Mouse (Mus musculus): ENCODE results near the gene B4galnt1. TPM values are rescaled to one million over a fixed set of nuclear protein-coding genes. Genes with fewer than 3 reads are reported as not detected.
A peak's percentile ranks its signal among the peaks of the same experiment; 100 is the strongest.
"Not testable (repeated sequence)": the region's sequence is repeated elsewhere in the genome, so short reads cannot be mapped to it uniquely, and the experiment has no call there.

The B4galnt1 gene
- total and polyA plus RNA-seq, 3 experiments, result 0.98 to 17.5 (median 2.3) TPM

DNA sequence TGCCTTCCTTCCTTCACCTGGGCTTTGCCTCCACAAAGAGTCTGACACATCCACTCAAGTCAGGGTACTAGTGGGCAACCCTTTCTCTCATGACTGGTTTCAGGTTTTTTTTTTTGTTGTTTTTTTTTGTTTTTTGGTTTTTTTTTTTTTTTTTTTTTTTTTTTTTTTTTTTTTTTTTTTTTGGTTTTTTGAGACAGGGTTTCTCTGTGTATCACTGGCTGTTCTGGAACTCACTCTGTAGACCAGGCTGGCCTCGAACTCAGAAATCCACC, 27.0 kb downstream of the B4galnt1 start:
- dilution Hi-C loops (cut with MboI; ENCODE audit: extremely low pct_ligation_motif_present, extremely low pct_unique_long_range_greater_than_20kb, low sequenced_read_pairs); H3K9ac ChIP-seq (ENCODE audit: insufficient read depth, low read depth); H3K9me3 ChIP-seq (replicated peaks; ENCODE audit: low read length); H3K4me2 ChIP-seq (ENCODE audit: insufficient read depth, low read depth, poor library complexity, severe bottlenecking); H3K79me2 ChIP-seq (replicated peaks; ENCODE audit: control insufficient read depth, extremely low read depth, insufficient read depth, poor library complexity, severe bottlenecking); in situ Hi-C loops (cut with MboI; ENCODE audit: low pct_ligation_motif_present, low pct_unique_long_range_greater_than_20kb, low sequenced_read_pairs); DNase-seq (ENCODE audit: extremely low read depth); H3K27ac ChIP-seq (ENCODE audit: insufficient read depth, low read depth); H3K4me3 ChIP-seq (replicated peaks in 1 of 3; ENCODE audit: low read depth in 2 of 3, low read length in 2 of 3, poor library complexity in 1 of 3); H3K27me3 ChIP-seq (replicated peaks): not testable (repeated sequence)
- peaks cover 18 to 36% of the 10 kb centered on the region in 2 experiments for H3K36me3 ChIP-seq (replicated peaks in 1 of 2; ENCODE audit: control insufficient read depth in 1 of 2, insufficient read depth in 1 of 2, low read length in 1 of 2)
- TF ChIP-seq ZNF384 (IDR thresholded peaks at IDR 0.05; ENCODE audit: low read depth, low read length), result peak; percentile 87
- H3K4me1 ChIP-seq (ENCODE audit: control insufficient read depth in 1 of 2, insufficient read depth in 2 of 2), result peaks cover 3 to 43% of the 10 kb centered on the region in 2 experiments; a peak in 3 of 4 replicates

GRCm38 (mm10) chr10:127193011-127193410, 28.0 kb downstream of the B4galnt1 start:
- H3K9me3 ChIP-seq (replicated peaks; ENCODE audit: low read length), result no peaks in the 10 kb centered on the region
- dilution Hi-C loops (cut with MboI; ENCODE audit: extremely low pct_ligation_motif_present, extremely low pct_unique_long_range_greater_than_20kb, low sequenced_read_pairs), result no loop called here
- no peak overlapping the region for H3K4me2 ChIP-seq (ENCODE audit: insufficient read depth, low read depth, poor library complexity, severe bottlenecking)
- H3K4me1 ChIP-seq (ENCODE audit: control insufficient read depth in 1 of 2, insufficient read depth in 2 of 2), result peaks cover 3 to 37% of the 10 kb centered on the region in 2 experiments; a peak in 3 of 4 replicates
- no peaks in the 10 kb centered on the region for H3K79me2 ChIP-seq (replicated peaks; ENCODE audit: control insufficient read depth, extremely low read depth, insufficient read depth, poor library complexity, severe bottlenecking)
- DNase-seq (ENCODE audit: extremely low read depth), result no peak
- H3K4me3 ChIP-seq (replicated peaks in 1 of 3; ENCODE audit: low read depth in 2 of 3, low read length in 2 of 3, poor library complexity in 1 of 3), result no peak overlapping the region
- in situ Hi-C loops (cut with MboI; ENCODE audit: low pct_ligation_motif_present, low pct_unique_long_range_greater_than_20kb, low sequenced_read_pairs), result no loop called here
- TF ChIP-seq TBP (conservative IDR thresholded peaks at IDR 0.05; ENCODE audit: low read depth, low read length), result no peak
- H3K9ac ChIP-seq (ENCODE audit: insufficient read depth, low read depth), result no peak overlapping the region
- H3K27ac ChIP-seq (ENCODE audit: insufficient read depth, low read depth), result no peak overlapping the region
- no peaks in the 10 kb centered on the region for H3K27me3 ChIP-seq (replicated peaks)
- H3K36me3 ChIP-seq (replicated peaks in 1 of 2; ENCODE audit: control insufficient read depth in 1 of 2, insufficient read depth in 1 of 2, low read length in 1 of 2), result peaks cover 25 to 44% of the 10 kb centered on the region in 2 experiments

- no peak overlapping the region for H3K27ac ChIP-seq (ENCODE audit: insufficient read depth, low read depth)
- peak overlapping the region; percentile 74 for H3K4me2 ChIP-seq (ENCODE audit: insufficient read depth, low read depth, poor library complexity, severe bottlenecking)
- H3K4me3 ChIP-seq (replicated peaks in 1 of 3; ENCODE audit: low read depth in 2 of 3, low read length in 2 of 3, poor library complexity in 1 of 3), result peak overlapping the region; percentile 67 to 87 (median 74)
- H3K79me2 ChIP-seq (replicated peaks; ENCODE audit: control insufficient read depth, extremely low read depth, insufficient read depth, poor library complexity, severe bottlenecking), result no peaks in the 10 kb centered on the region
- no peaks in the 10 kb centered on the region for H3K27me3 ChIP-seq (replicated peaks)
- H3K9me3 ChIP-seq (replicated peaks; ENCODE audit: low read length), result no peaks in the 10 kb centered on the region
- in situ Hi-C loops (cut with MboI; ENCODE audit: low pct_ligation_motif_present, low pct_unique_long_range_greater_than_20kb, low sequenced_read_pairs) (loop anchor here (5.0 kb wide), 1 partner anchor 43 kb away; no protein-coding TSS in a partner anchor), dilution Hi-C loops (cut with MboI; ENCODE audit: extremely low pct_ligation_motif_present, extremely low pct_unique_long_range_greater_than_20kb, low sequenced_read_pairs) (no loop called here)
- H3K9ac ChIP-seq (ENCODE audit: insufficient read depth, low read depth), result peak overlapping the region; percentile 78
- H3K36me3 ChIP-seq (replicated peaks in 1 of 2; ENCODE audit: control insufficient read depth in 1 of 2, insufficient read depth in 1 of 2, low read length in 1 of 2), result peaks cover 40 to 60% of the 10 kb centered on the region in 2 experiments
- peaks cover 3 to 31% of the 10 kb centered on the region in 2 experiments; a peak in 3 of 4 replicates for H3K4me1 ChIP-seq (ENCODE audit: control insufficient read depth in 1 of 2, insufficient read depth in 2 of 2)
- TF ChIP-seq POLR2A (IDR thresholded peaks at IDR 0.05; ENCODE audit: low read depth, low read length), result no peak; the same call in 1 of the 2 replicates
- no peak for TF ChIP-seq MAX (IDR thresholded peaks at IDR 0.05; ENCODE audit: low read length)
- peak; percentile 16; the same call in 1 of the 2 replicates for TF ChIP-seq MXI1 (IDR thresholded peaks at IDR 0.05; ENCODE audit: low read depth, low read length)
- 0 out of 2 replicates have a peak, but pooled peaks have one; percentile 27 for TF ChIP-seq ZNF384 (IDR thresholded peaks at IDR 0.05; ENCODE audit: low read depth, low read length)
- no peak for TF ChIP-seq ZKSCAN1 (IDR thresholded peaks at IDR 0.05; ENCODE audit: borderline replicate concordance, low read depth, low read length)
- TF ChIP-seq ZMIZ1 (IDR thresholded peaks at IDR 0.05; ENCODE audit: low read depth, low read length), result no peak
- no peak for TF ChIP-seq BHLHE40 (IDR thresholded peaks at IDR 0.05; ENCODE audit: low read depth, low read length)
- no peak for TF ChIP-seq CHD1 (IDR thresholded peaks at IDR 0.05; ENCODE audit: low read depth, low read length)
- no peak for TF ChIP-seq RAD21 (IDR thresholded peaks at IDR 0.05; ENCODE audit: low read depth, low read length)
- TF ChIP-seq GABPA (IDR thresholded peaks at IDR 0.05; ENCODE audit: insufficient replicate concordance, low read depth, low read length), result no peak
- TF ChIP-seq IRF4 (IDR thresholded peaks at IDR 0.05; ENCODE audit: low read depth, low read length), result no peak
- no peak for TF ChIP-seq MEF2A (IDR thresholded peaks at IDR 0.05; ENCODE audit: borderline replicate concordance, low read depth, low read length)
- TF ChIP-seq USF2 (conservative IDR thresholded peaks at IDR 0.05; ENCODE audit: low read depth, low read length), result no peak
- no peak for DNase-seq (ENCODE audit: extremely low read depth)
Observed at GRCm38 (mm10) chr10:127194428-127195327, 29.7 kb downstream of the B4galnt1 start.

Measured in CH12.LX (cell line).